Mouse (Mus musculus) embryonic facial prominence, embryonic 13.5 days (tissue): ENCODE results near the gene Nxf2. TPM values are rescaled to one million over a fixed set of nuclear protein-coding genes. Genes with fewer than 3 reads are reported as not detected.

ENCODE experiments used
- ATAC-seq: fragments of 200-750 bp; cut with Nextera tagmentation; 2 replicates; pipeline ENCODE4 v1.8.0; 2017; ENCODE audit warnings: low read depth; ENCODE audit not compliant: insufficient number of reproducible peaks, insufficient read depth, low FRiP score, low TSS enrichment
- H3K27ac ChIP-seq: fragments of 300-500 bp; sonication (generic); 2 replicates; pipeline ENCODE4 v1.5.1; 2015; ENCODE audit warnings: moderate library complexity, mild to moderate bottlenecking, inconsistent platforms
- H3K27me3 ChIP-seq: fragments of 300-500 bp; sonication (generic); 2 replicates; pipeline ENCODE4 v1.6.1; 2015; ENCODE audit warnings: mild to moderate bottlenecking, inconsistent platforms
- H3K36me3 ChIP-seq: fragments of 300-500 bp; sonication (generic); 2 replicates; pipeline ENCODE4 v1.6.1; 2015; ENCODE audit warnings: mild to moderate bottlenecking, inconsistent platforms
- H3K4me1 ChIP-seq: fragments of 300-500 bp; sonication (generic); 2 replicates; pipeline ENCODE4 v1.6.1; 2015; ENCODE audit warnings: inconsistent platforms
- H3K4me2 ChIP-seq: fragments of 300-500 bp; sonication (generic); 2 replicates; pipeline ENCODE4 v1.6.1; 2015; ENCODE audit warnings: moderate library complexity, mild to moderate bottlenecking, inconsistent platforms
- H3K4me3 ChIP-seq: fragments of 300-500 bp; sonication (generic); 2 replicates; pipeline ENCODE4 v1.5.1; 2015; ENCODE audit warnings: mild to moderate bottlenecking, inconsistent platforms
- H3K9ac ChIP-seq: fragments of 300-500 bp; sonication (generic); 2 replicates; pipeline ENCODE4 v1.6.1; 2015; ENCODE audit warnings: mild to moderate bottlenecking, inconsistent platforms
- H3K9me3 ChIP-seq: fragments of 300-500 bp; sonication (generic); 2 replicates; pipeline ENCODE4 v1.6.1; 2016; ENCODE audit warnings: inconsistent platforms
- WGBS: fragments of 180-500 bp; shearing (Covaris S2); methylation state at CpG from one replicate; pipeline ENCODE4 v1.1.7; 2015; ENCODE audit warnings: mixed read lengths; 5-methylcytosine and 5-hydroxymethylcytosine counted together
- polyA plus RNA-seq: library from polyadenylated mRNA; unstranded; fragments of >200 nt; fragmentation: Nextera tagmentation; extraction: Ambion mirVana; gene quantifications from 2 replicates; pipeline ENCODE4 v1.2.1, GENCODE M21; 2015

Gene Nxf2
- polyA plus RNA-seq = 0.90 and 1.0 TPM in 2 replicates

DNA sequence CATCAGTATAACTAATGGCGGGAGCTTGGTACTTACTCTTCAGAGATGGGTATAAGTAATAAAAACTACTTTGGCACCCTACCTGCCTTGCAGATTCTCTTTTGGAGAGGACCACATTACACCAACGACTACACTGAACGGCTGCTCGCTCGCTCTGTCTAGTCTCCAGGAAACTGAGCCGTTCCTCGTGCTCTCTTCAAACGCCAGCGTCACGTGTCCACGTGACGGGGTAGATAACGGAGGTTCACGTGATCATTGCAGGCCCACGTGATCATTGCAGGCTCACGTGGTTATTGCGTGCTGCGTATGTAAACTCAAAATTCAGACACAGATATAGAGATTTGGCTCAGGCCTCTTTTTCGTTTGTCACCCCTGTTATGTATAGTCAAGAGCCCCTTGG is at the start of gene Nxf2:
Nxf2 (minus strand) TSS at position 209 of the 400 bp plus-strand sequence.
- Histone ChIP-seq H3K9me3 (0 out of 2 replicates have a peak, but pooled peaks cover 3% of the 10 kb centered on the region), H3K36me3 (no peaks in the 10 kb centered on the region), H3K4me3 (peak within 1 kb of the TSS; percentile 35), H3K4me1 (no peaks in the 10 kb centered on the region), H3K9ac (peak within 1 kb of the TSS; percentile 54; the same call in 1 of the 2 replicates), H3K4me2 (peak within 1 kb of the TSS; percentile 52), H3K27ac (no peak within 1 kb of the TSS), H3K27me3 (peaks cover 25% of the 10 kb centered on the region; the same call in 1 of the 2 replicates)
- 91% methylated on average over 19 of the region's 19 CpGs for WGBS
- no peak for ATAC-seq

DNA sequence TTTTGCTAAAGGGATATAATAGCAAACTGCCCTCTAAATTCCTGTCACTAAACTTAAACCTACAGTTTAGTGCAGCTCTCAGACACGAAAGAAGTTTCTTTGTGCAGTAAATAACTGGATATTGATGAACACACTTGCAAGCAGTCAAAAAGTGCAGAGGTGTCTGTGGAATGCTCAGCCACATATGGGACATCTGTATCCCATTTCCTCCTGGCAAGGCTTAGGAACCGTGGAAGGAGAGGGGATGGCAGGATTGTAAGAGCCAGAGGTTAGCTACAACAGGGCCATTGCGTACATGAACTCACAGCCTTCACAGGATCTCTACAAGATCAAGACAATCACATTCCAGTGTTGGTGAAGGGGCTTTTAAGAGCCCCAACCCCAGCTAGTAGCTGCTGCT is 46.8 kb upstream of the Nxf2 start:
- H3K4me1 ChIP-seq = 0 out of 2 replicates have a peak, but pooled peaks cover 3% of the 10 kb centered on the region
- no peak overlapping the region for H3K4me3 ChIP-seq
- H3K9ac ChIP-seq = no peak overlapping the region
- 0 out of 2 replicates have a peak overlapping the region, but pooled peaks have one; percentile 11 for H3K27ac ChIP-seq
- H3K4me2 ChIP-seq = no peak overlapping the region
- ATAC-seq = no peak
- no peaks in the 10 kb centered on the region for H3K36me3 ChIP-seq
- whole genome bisulfite sequencing = 33% methylated on average over 3 of the region's 3 CpGs
- H3K27me3 ChIP-seq = peaks cover 31% of the 10 kb centered on the region
- no peaks in the 10 kb centered on the region for H3K9me3 ChIP-seq

DNA sequence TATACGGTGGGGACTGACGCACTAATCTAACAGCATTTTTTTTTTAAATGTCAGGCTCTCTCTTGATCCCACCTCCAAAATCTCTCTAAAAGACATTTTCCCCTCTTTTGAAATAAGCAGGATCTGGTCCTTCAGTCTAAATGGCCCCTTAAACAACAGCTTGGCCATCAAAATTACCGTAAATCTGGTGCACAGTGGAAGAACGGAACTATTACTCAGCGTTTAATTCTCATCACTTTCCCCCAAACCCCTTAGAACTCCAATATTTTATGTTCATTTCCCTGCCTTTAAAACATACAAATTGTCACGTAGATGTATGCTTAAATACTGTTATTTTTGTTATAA is 44.9 kb upstream of the Nxf2 start:
- H3K4me2 ChIP-seq = peak overlapping the region; percentile 52
- 0 out of 2 replicates have a peak, but pooled peaks cover 3% of the 10 kb centered on the region for H3K4me1 ChIP-seq
- H3K27me3 ChIP-seq = peaks cover 30% of the 10 kb centered on the region
- ATAC-seq = no peak
- no peak overlapping the region for H3K9ac ChIP-seq
- H3K4me3 ChIP-seq = peak overlapping the region; percentile 58
- no peaks in the 10 kb centered on the region for H3K9me3 ChIP-seq
- 33% methylated on average over 6 of the region's 6 CpGs for whole genome bisulfite sequencing
- no peak overlapping the region; the same call in 1 of the 2 replicates for H3K27ac ChIP-seq
- no peaks in the 10 kb centered on the region for H3K36me3 ChIP-seq

DNA sequence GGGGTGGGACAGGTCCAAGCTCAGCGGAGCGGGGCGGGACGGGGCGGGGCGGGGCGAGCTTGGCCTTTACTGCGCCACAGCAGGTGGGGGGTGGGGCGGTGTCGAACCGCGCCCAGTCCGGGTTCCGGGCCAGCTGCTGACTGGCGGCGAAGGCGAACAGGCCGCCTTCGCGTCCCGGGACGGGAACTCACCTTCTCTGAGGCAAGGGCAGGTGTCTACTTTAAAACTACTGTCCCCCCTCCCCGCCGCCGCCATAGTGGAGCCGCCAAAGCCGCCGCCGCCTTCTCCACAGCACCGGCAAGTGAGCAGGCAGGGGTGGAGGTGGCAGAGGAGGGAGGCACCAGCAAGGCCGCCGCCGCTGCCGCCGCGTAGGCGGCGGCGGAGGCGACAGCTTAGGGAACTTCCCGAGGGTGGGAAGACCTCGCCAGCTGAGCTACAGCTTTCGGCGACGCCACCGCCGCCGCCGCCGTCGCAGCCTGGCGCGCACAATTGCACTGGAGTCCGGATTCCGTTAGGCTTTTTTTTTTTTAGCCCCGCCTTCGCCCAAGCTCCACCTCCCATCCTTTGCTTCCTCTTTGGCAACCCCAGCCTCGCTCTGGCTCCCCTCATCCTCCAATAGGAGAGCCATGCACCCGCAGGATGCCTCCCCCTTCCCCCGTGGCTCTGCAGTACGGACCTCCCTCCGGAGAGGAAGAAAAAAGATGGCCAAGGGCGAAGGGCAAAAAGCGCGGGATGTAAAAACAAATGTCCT is 44.3 kb upstream of the Nxf2 start, which contains the start of gene Zmat1:
Zmat1 (minus strand) TSS at position 490 of the 751 bp plus-strand sequence.
- Histone ChIP-seq H3K9me3 (no peaks in the 10 kb centered on the region), H3K27ac (peak within 1 kb of the TSS; percentile 89), H3K4me2 (peak within 1 kb of the TSS; percentile 52), H3K27me3 (peaks cover 29% of the 10 kb centered on the region), H3K4me1 (0 out of 2 replicates have a peak, but pooled peaks cover 3% of the 10 kb centered on the region), H3K9ac (peak within 1 kb of the TSS; percentile 78), H3K36me3 (no peaks in the 10 kb centered on the region), H3K4me3 (peak within 1 kb of the TSS; percentile 58)
- WGBS = 29% methylated on average over 54 of the region's 65 CpGs
- peak; percentile 100 for ATAC-seq

DNA sequence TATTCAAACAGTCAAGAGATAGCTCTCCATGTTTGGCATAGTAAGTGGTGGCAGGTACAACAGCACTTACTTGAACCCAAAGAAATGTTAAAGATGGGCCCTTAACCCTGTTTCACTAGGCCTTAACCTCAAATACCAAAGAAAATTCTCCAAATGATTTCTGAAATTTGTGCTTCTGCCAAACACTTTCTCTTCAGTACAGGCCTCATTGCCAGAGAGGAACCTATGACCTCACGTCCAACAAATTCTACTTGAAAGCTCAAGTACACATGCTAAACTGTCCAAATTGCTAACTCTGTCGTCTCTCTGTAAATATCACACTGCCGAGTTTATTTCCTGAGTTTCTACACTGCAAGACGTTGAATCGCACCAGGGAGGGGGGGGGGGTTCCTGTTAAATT is 43.5 kb upstream of the Nxf2 start:
- Histone ChIP-seq H3K27ac (no peak overlapping the region), H3K27me3 (peaks cover 25% of the 10 kb centered on the region), H3K4me2 (peak overlapping the region; percentile 52), H3K9ac (no peak overlapping the region), H3K4me1 (0 out of 2 replicates have a peak, but pooled peaks cover 3% of the 10 kb centered on the region), H3K9me3 (no peaks in the 10 kb centered on the region), H3K36me3 (no peaks in the 10 kb centered on the region), H3K4me3 (peak overlapping the region; percentile 58; the same call in 1 of the 2 replicates)
- ATAC-seq = no peak
- 31% methylated on average over 5 of the region's 5 CpGs for WGBS

DNA sequence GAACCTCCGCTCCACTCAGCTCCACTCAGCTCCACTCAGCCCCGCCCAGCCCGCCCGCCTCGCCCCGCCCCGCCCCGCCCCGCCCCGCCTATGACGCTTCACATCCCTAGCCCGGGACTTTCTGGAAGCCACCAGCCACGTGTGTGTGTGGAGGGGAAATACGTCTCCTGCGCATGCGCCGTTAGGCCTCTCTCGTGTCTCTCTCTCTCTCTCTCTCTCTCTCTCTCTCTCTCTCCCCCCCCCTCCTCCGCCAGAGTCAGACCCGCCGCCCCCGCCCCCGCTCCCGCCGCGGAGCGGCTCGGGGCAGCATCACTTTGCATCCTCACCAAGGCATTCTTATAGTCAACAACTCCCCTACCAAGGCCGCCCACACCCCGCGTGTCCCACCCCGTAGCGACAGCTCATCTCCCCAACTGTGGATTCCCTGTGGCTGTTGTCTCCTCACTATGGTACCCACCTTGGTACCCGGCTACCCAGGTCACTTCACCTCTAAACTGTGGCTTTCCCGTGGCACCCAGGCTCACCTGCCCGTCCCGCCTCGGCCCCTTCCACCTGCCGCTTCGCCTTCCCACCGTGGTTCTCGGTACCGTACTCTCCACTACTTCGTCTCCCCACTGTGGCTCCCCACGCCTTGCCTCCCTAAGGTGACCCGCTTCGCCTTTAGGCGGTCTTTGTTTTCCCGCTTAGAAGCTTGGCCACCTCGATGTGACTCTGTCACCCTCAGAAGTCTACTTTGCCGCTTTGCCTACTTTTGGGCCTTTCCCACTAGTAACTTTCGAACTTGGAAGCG is 1.1 kb downstream of the Nxf2 start:
- 52% methylated on average over 37 of the region's 53 CpGs for WGBS
- peak; percentile 90 for ATAC-seq

DNA sequence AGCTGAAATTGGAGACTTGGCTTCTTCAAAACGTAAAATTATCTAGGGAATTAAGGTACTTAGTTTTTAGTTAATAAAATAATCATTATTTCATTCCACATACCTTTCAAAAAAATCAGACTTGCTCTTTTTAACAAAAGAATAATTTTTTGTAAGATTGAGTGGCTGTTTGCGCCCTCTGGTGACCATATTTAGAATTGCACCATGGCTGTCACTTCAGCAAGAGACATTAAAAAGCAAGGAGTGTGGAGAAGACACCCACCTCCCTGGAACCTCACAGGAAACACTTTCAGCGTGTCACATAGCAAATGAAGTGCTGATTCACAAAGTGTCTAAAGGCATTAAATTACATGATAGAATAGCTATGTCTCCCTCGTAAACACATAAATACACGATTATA is 34.2 kb downstream of the Nxf2 start:
- no peak for ATAC-seq
- Histone ChIP-seq H3K4me3 (no peak overlapping the region), H3K27ac (no peak overlapping the region), H3K9ac (no peak overlapping the region), H3K9me3 (no peaks in the 10 kb centered on the region), H3K36me3 (no peaks in the 10 kb centered on the region), H3K4me2 (no peak overlapping the region), H3K4me1 (no peaks in the 10 kb centered on the region), H3K27me3 (peaks cover 9% of the 10 kb centered on the region)
- 36% methylated on average over 5 of the region's 5 CpGs for WGBS

More for the DNA sequence above, 1.1 kb downstream of the Nxf2 start:
- Histone ChIP-seq H3K36me3 (no peaks in the 10 kb centered on the region), H3K4me3 (peak overlapping the region; percentile 35), H3K4me2 (peak overlapping the region; percentile 52), H3K9ac (peak overlapping the region; percentile 54; the same call in 1 of the 2 replicates), H3K27me3 (peaks cover 25% of the 10 kb centered on the region; the same call in 1 of the 2 replicates), H3K9me3 (0 out of 2 replicates have a peak, but pooled peaks cover 3% of the 10 kb centered on the region), H3K4me1 (no peaks in the 10 kb centered on the region), H3K27ac (no peak overlapping the region)

DNA sequence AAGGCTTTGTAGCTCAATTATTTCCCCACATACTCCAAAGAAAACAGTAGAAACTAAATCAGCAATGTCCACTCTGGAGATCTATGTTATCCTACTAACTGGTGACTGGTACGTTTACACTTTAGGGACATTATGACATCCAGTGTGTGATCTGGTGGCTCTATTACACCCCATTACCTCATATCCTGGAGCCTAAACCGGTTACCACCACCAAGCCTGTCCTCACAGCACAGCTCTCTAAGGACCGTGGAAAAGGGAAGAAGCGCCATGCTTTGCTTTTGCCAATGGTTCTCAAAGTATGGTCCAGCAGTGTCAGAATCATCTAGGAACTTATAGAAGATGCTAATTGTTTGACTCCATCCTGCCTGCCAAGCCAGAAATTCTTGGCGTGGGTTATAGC is 34.6 kb downstream of the Nxf2 start:
- no peak overlapping the region for H3K4me3 ChIP-seq
- WGBS = 75% methylated on average over 5 of the region's 5 CpGs
- no peaks in the 10 kb centered on the region for H3K9me3 ChIP-seq
- H3K4me1 ChIP-seq = no peaks in the 10 kb centered on the region
- no peak overlapping the region for H3K4me2 ChIP-seq
- no peak for ATAC-seq
- H3K27me3 ChIP-seq = peaks cover 9% of the 10 kb centered on the region
- H3K36me3 ChIP-seq = no peaks in the 10 kb centered on the region
- no peak overlapping the region for H3K27ac ChIP-seq
- H3K9ac ChIP-seq = no peak overlapping the region

DNA sequence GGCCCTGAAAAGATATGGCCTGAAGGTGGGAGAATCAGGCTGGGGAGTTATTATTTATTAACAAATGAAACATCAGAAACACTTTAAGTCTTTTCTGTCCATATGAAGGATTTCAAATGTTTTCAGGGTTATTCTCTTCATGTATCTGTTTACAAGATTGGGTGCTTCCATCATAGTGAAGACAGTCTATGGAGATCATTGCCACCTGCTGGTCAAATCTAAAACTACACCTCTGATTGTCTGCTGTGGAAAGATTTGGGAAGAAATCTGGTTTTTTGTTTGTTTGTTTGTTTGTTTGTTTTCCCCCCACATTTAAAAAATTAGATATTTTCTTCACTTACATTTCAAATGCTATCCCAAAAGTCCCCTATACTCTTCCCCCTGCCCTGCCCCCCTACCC is 39.5 kb downstream of the Nxf2 start:
- Histone ChIP-seq H3K27me3 (no peaks in the 10 kb centered on the region; the same call in 1 of the 2 replicates), H3K4me2 (no peak overlapping the region), H3K4me3 (no peak overlapping the region), H3K36me3 (no peaks in the 10 kb centered on the region), H3K27ac (no peak overlapping the region), H3K9ac (no peak overlapping the region), H3K4me1 (no peaks in the 10 kb centered on the region), H3K9me3 (no peaks in the 10 kb centered on the region)
- no peak for ATAC-seq

DNA sequence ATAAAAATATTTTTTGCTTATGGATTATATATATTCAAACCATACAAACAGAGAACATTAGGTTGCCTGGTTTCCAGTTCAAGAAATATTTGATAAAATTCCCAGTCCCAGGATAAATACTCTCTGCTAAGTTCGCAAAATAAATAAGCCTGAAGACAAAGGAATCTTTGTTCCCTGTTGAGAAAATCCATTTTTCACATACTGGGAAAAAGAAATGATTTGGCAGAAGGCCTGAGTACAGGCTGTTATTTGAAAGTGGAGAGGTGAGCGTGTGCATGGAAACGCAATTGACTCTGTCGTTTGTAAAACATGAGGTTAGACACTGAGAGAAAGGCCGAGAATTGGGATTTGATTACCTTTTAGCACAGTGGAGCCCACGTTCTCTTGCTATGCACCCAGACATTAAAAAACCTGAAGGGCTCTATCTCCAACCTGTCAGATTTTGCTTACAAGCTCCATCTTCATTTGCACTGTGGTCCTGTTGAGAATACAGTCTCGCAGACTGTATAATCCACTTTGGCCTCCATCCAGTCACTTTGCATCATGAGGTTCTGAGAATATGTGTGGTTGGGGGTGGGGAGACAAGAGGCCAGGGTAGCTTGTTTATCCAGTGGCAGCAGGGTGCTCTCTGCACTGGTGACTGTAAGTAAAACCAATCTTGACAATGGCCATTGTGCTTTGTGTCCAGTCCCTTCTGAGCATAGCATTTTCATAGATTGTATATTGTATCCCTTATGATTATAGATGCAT is 40.7 kb downstream of the Nxf2 start:
- WGBS = 57% methylated on average over 7 of the region's 7 CpGs
- no peaks in the 10 kb centered on the region for H3K9me3 ChIP-seq

DNA sequence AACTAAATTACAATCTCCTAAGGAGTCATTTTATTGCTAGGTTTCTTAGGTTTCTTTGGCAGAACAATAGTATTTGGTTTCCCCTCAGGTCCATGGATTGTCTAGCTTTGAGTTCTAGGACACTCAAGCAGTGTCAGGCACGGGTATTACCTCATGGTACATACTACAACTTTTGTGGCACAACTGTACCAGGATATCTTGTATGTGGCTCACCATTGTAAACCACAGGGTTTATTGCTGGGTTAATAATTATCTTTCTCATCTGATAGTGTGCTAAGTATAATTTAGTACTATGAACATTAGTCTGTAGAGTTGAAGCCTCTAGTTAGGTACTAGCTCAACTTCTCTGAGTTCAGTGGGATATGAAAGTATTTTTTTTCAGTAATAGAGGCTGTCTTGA is 45.3 kb downstream of the Nxf2 start:
- no peak for ATAC-seq
- no peaks in the 10 kb centered on the region for H3K9me3 ChIP-seq
- peaks cover 5% of the 10 kb centered on the region; the same call in 1 of the 2 replicates for H3K27me3 ChIP-seq
- H3K4me2 ChIP-seq = no peak overlapping the region
- 45% methylated on average over 1 of the region's 1 CpGs for WGBS
- H3K9ac ChIP-seq = no peak overlapping the region
- H3K27ac ChIP-seq = no peak overlapping the region
- H3K36me3 ChIP-seq = no peaks in the 10 kb centered on the region
- no peaks in the 10 kb centered on the region for H3K4me1 ChIP-seq
- no peak overlapping the region for H3K4me3 ChIP-seq

More for the DNA sequence above, 40.7 kb downstream of the Nxf2 start:
- ATAC-seq = no peak
- no peak overlapping the region for H3K9ac ChIP-seq
- no peaks in the 10 kb centered on the region for H3K4me1 ChIP-seq
- no peak overlapping the region for H3K4me3 ChIP-seq
- no peaks in the 10 kb centered on the region for H3K36me3 ChIP-seq
- peak overlapping the region; percentile 39; the same call in 1 of the 2 replicates for H3K27ac ChIP-seq
- H3K27me3 ChIP-seq = peaks cover 5% of the 10 kb centered on the region; the same call in 1 of the 2 replicates
- no peak overlapping the region for H3K4me2 ChIP-seq
